Mouse (Mus musculus): ENCODE measurements around the gene Camk2g. TPM values are rescaled to one million over a fixed set of nuclear protein-coding genes. Genes with fewer than 3 reads are reported as not detected.

Camk2g gene
- polyA plus RNA-seq, 1 experiment: 16.4 TPM

GRCm38 (mm10) chr14:20825516-20825915 lies 31.6 kb upstream of the Camk2g start:
- no peak for TF ChIP-seq CTCF (IDR thresholded peaks at IDR 0.05; ENCODE audit: control insufficient read depth, insufficient read depth, insufficient replicate concordance, low read depth, low read length)
- TF ChIP-seq POLR2A (IDR thresholded peaks at IDR 0.05; ENCODE audit: control insufficient read depth, low read depth, low read length): no peak
- no peaks in the 10 kb centered on the region for H3K27me3 ChIP-seq (ENCODE audit: control insufficient read depth, insufficient read depth, low read length)

GRCm38 (mm10) chr14:20824517-20824916 lies 30.6 kb upstream of the Camk2g start:
- TF ChIP-seq CTCF (IDR thresholded peaks at IDR 0.05; ENCODE audit: control insufficient read depth, insufficient read depth, insufficient replicate concordance, low read depth, low read length) (no peak), POLR2A (IDR thresholded peaks at IDR 0.05; ENCODE audit: control insufficient read depth, low read depth, low read length) (no peak)
- H3K4me1 ChIP-seq (ENCODE audit: control insufficient read depth, insufficient read depth, low read length): no peaks in the 10 kb centered on the region
- no peaks in the 10 kb centered on the region for H3K27me3 ChIP-seq (ENCODE audit: control insufficient read depth, insufficient read depth, low read length)
- no peak overlapping the region for H3K4me3 ChIP-seq (ENCODE audit: control insufficient read depth, low read depth, low read length)
- no peak overlapping the region for H3K27ac ChIP-seq (ENCODE audit: control insufficient read depth, insufficient read depth, low read depth, low read length)
- H3K36me3 ChIP-seq (ENCODE audit: control insufficient read depth, insufficient read depth, low read length): no peaks in the 10 kb centered on the region

More at GRCm38 (mm10) chr14:20825516-20825915, 31.6 kb upstream of the Camk2g start:
- Histone ChIP-seq H3K4me1 (ENCODE audit: control insufficient read depth, insufficient read depth, low read length) (no peaks in the 10 kb centered on the region), H3K27ac (ENCODE audit: control insufficient read depth, insufficient read depth, low read depth, low read length) (no peak overlapping the region), H3K4me3 (ENCODE audit: control insufficient read depth, low read depth, low read length) (no peak overlapping the region), H3K36me3 (ENCODE audit: control insufficient read depth, insufficient read depth, low read length) (no peaks in the 10 kb centered on the region)

GRCm38 (mm10) chr14:20815448-20815847 lies 21.6 kb upstream of the Camk2g start:
- no peak overlapping the region for H3K4me3 ChIP-seq (ENCODE audit: control insufficient read depth, low read depth, low read length)
- no peak overlapping the region for H3K27ac ChIP-seq (ENCODE audit: control insufficient read depth, insufficient read depth, low read depth, low read length)
- no peak for TF ChIP-seq POLR2A (IDR thresholded peaks at IDR 0.05; ENCODE audit: control insufficient read depth, low read depth, low read length)
- H3K36me3 ChIP-seq (ENCODE audit: control insufficient read depth, insufficient read depth, low read length): no peaks in the 10 kb centered on the region
- no peaks in the 10 kb centered on the region for H3K27me3 ChIP-seq (ENCODE audit: control insufficient read depth, insufficient read depth, low read length)
- H3K4me1 ChIP-seq (ENCODE audit: control insufficient read depth, insufficient read depth, low read length): no peaks in the 10 kb centered on the region

GRCm38 (mm10) chr14:20811779-20812406 lies 18.0 kb upstream of the Camk2g start:
- TF ChIP-seq CTCF (IDR thresholded peaks at IDR 0.05; ENCODE audit: control insufficient read depth, insufficient read depth, insufficient replicate concordance, low read depth, low read length) (no peak), POLR2A (IDR thresholded peaks at IDR 0.05; ENCODE audit: control insufficient read depth, low read depth, low read length) (no peak)
- H3K27me3 ChIP-seq (ENCODE audit: control insufficient read depth, insufficient read depth, low read length): no peaks in the 10 kb centered on the region
- no peaks in the 10 kb centered on the region; the same call in 1 of the 2 replicates for H3K4me1 ChIP-seq (ENCODE audit: control insufficient read depth, insufficient read depth, low read length)
- no peak overlapping the region for H3K4me3 ChIP-seq (ENCODE audit: control insufficient read depth, low read depth, low read length)
- H3K27ac ChIP-seq (ENCODE audit: control insufficient read depth, insufficient read depth, low read depth, low read length): no peak overlapping the region
- H3K36me3 ChIP-seq (ENCODE audit: control insufficient read depth, insufficient read depth, low read length): no peaks in the 10 kb centered on the region

DNA sequence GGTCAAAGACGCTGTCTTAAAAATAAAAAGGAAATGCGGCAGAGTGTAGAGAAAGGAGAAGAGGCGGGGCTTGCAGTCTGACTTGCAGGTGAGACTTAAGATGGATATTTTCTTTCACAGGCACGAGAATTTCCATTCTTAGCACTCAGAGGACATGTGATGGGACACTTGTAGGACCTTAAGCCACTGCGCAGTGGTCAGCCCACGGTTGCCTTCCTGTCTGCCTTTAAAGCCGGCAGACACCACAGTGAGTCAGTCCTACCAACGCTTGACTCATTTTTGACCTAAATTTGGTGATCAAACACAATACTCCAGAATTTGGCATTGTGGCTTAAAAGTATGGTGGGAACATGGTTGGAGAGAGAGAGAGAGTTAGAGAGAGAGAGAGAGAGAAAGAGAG lies 17.3 kb upstream of the Camk2g start:
- H3K4me3 ChIP-seq (ENCODE audit: control insufficient read depth, low read depth, low read length): no peak overlapping the region
- TF ChIP-seq CTCF (IDR thresholded peaks at IDR 0.05; ENCODE audit: control insufficient read depth, insufficient read depth, insufficient replicate concordance, low read depth, low read length): no peak
- TF ChIP-seq POLR2A (IDR thresholded peaks at IDR 0.05; ENCODE audit: control insufficient read depth, low read depth, low read length): no peak
- H3K36me3 ChIP-seq (ENCODE audit: control insufficient read depth, insufficient read depth, low read length): no peaks in the 10 kb centered on the region
- no peaks in the 10 kb centered on the region for H3K27me3 ChIP-seq (ENCODE audit: control insufficient read depth, insufficient read depth, low read length)
- H3K4me1 ChIP-seq (ENCODE audit: control insufficient read depth, insufficient read depth, low read length): no peaks in the 10 kb centered on the region; the same call in 1 of the 2 replicates
- no peak overlapping the region for H3K27ac ChIP-seq (ENCODE audit: control insufficient read depth, insufficient read depth, low read depth, low read length)

- no peaks in the 10 kb centered on the region for H3K27me3 ChIP-seq (ENCODE audit: control insufficient read depth, insufficient read depth, low read length)
- H3K4me3 ChIP-seq (ENCODE audit: control insufficient read depth, low read depth, low read length): no peak overlapping the region
- no peaks in the 10 kb centered on the region for H3K36me3 ChIP-seq (ENCODE audit: control insufficient read depth, insufficient read depth, low read length)
- H3K27ac ChIP-seq (ENCODE audit: control insufficient read depth, insufficient read depth, low read depth, low read length): no peak overlapping the region
- TF ChIP-seq POLR2A (IDR thresholded peaks at IDR 0.05; ENCODE audit: control insufficient read depth, low read depth, low read length): no peak
- no peak for TF ChIP-seq CTCF (IDR thresholded peaks at IDR 0.05; ENCODE audit: control insufficient read depth, insufficient read depth, insufficient replicate concordance, low read depth, low read length)
- H3K4me1 ChIP-seq (ENCODE audit: control insufficient read depth, insufficient read depth, low read length): no peaks in the 10 kb centered on the region; the same call in 1 of the 2 replicates
Observed at GRCm38 (mm10) chr14:20809820-20810219, 15.9 kb upstream of the Camk2g start.

GRCm38 (mm10) chr14:20809349-20809748 lies 15.5 kb upstream of the Camk2g start:
- TF ChIP-seq POLR2A (IDR thresholded peaks at IDR 0.05; ENCODE audit: control insufficient read depth, low read depth, low read length): no peak
- no peak for TF ChIP-seq CTCF (IDR thresholded peaks at IDR 0.05; ENCODE audit: control insufficient read depth, insufficient read depth, insufficient replicate concordance, low read depth, low read length)
- Histone ChIP-seq H3K36me3 (ENCODE audit: control insufficient read depth, insufficient read depth, low read length) (no peaks in the 10 kb centered on the region), H3K27me3 (ENCODE audit: control insufficient read depth, insufficient read depth, low read length) (no peaks in the 10 kb centered on the region), H3K4me1 (ENCODE audit: control insufficient read depth, insufficient read depth, low read length) (no peaks in the 10 kb centered on the region; the same call in 1 of the 2 replicates), H3K27ac (ENCODE audit: control insufficient read depth, insufficient read depth, low read depth, low read length) (no peak overlapping the region), H3K4me3 (ENCODE audit: control insufficient read depth, low read depth, low read length) (no peak overlapping the region)
